Mouse (Mus musculus) neutrophil, adult 83 days (primary cell): ENCODE results near the gene Olfr974. TPM values are rescaled to one million over a fixed set of nuclear protein-coding genes. Genes with fewer than 3 reads are reported as not detected.

Source experiments
- total RNA-seq, 2 experiments: library from RNA; stranded (reverse); gene quantifications; one replicate each; pipeline ENCODE4 v1.2.4; 2023

Gene Olfr974
- not detected for total RNA-seq

DNA sequence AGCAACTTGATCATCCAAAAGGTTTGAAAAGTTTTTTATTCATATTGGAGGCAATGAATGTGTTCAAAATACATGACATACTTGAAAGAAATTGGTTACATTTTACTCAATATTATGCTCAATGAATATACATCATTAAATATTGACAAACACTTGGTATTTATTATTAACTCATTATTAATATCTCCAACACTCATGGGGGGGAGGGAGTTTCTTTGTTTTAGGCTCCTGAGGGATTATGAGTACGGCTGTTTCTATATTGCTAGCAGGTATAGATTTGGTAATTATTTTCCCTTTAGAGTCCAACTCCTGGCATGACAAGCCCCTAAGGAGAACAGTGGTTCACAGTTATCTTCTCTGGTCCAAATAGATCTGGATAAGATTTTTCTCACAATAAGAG lies at the start of gene Olfr974:
TSS of gene Olfr974 (plus strand) at position 301 of the 400 bp plus-strand sequence.

DNA sequence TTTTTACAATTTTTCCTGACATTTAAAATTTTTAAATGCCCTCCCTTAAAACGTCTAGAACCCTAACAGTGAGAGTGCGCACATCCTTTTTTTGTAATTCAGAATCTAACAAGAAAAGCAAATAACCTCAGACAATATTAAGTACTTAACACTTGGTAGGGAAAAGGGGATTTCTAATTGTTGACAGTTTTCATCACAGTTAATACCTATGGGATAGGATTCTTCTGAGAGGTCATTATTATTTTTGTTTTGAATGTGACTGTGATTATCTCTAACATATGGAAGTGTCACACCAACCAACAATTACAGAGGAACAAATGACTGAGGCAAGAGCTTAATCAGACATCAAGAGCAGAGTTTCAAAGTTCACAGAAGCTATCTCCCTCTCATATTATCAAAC lies 30.3 kb upstream of the Olfr974 start, which contains the start of gene Olfr229:
TSS of gene Olfr229 (plus strand) at position 301 of the 400 bp plus-strand sequence.

DNA sequence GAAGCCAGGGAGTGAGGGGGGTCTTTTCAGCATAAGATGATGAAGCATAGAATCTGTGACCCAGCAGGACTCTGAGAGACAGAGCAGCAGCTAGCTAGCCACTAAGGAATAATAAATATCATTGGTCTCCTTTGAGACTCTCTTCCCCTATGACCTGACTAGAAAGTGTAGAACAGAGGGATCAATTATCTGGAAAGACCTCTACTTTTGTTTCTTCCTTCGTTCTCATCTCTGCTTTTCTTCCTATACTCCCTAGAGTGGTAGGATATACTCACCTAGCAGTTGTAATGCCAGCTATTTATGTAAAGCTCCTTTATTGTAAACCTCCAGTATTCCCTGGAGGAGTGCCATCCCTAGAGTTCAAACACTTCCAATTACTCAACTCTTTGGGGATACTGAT lies 14.6 kb downstream of the Olfr974 start, which contains the start of gene Olfr975:
TSS of gene Olfr975 (minus strand) at position 101 of the 400 bp plus-strand sequence.

DNA sequence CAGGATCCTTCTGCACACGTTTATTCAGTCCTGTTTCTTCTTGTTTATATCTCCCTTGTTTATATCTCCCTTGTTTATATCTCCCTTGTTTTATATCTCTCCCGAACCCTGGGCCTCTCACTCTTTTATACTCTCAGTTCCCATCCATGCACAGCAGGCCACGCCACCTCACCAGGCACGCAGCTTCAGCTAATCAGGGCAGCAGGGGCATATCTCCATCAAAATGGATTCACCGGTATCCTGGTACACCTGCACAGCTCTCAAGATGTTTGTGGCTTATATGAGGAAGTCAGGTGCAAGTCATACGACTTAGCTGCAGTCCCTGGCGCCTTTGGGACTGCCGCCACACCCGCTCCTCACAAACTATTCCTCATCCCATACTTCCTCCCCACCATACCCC lies 23.7 kb downstream of the Olfr974 start, which contains the start of gene Olfr976:
TSS of gene Olfr976 (minus strand) at position 101 of the 400 bp plus-strand sequence.

DNA sequence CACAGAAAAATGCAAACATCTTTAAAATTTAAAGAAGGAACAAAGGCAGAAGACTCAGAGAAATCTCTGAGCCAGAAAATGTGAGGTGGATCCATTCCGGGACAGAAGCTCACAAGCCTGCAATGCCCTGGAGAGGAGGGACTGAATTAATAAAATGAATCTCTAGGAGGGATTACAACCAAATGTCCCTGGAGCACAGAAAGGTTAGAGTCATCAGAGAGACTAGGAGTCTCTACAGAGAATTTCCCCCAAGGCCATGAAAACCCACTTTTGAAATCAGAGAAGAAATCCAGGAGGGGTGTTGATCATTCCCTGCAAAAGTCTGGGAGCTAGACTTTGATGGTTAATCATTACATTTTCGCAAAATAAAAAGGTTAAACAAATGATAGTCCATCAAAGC lies 54.5 kb downstream of the Olfr974 start, which contains the start of gene Olfr978:
TSS of gene Olfr978 (plus strand) at position 301 of the 400 bp plus-strand sequence.

Other genes with a start within 250 kb of the Olfr974 start
- gene Olfr149, start 230.4 kb upstream of the Olfr974 start, total RNA-seq, result not detected
- not detected for gene Olfr965, start 226.1 kb upstream of the Olfr974 start, total RNA-seq
- gene Olfr150, start 206.5 kb upstream of the Olfr974 start, total RNA-seq, result not detected
- gene Olfr967, start 191.3 kb upstream of the Olfr974 start, total RNA-seq, result not detected
- not detected for gene Olfr968, start 154.2 kb upstream of the Olfr974 start, total RNA-seq
- not detected for gene Olfr969, start 146.6 kb upstream of the Olfr974 start, total RNA-seq
- not detected for gene Olfr970, start 128.6 kb upstream of the Olfr974 start, total RNA-seq
- gene Olfr971, start 100.6 kb upstream of the Olfr974 start, total RNA-seq, result not detected
- not detected for gene Olfr972, start 71.1 kb upstream of the Olfr974 start, total RNA-seq
- gene Olfr229, start 30.2 kb upstream of the Olfr974 start, total RNA-seq, result not detected
- gene Olfr975, start 14.5 kb downstream of the Olfr974 start, total RNA-seq, result not detected
- not detected for gene Olfr976, start 23.6 kb downstream of the Olfr974 start, total RNA-seq
- not detected for gene Olfr978, start 54.6 kb downstream of the Olfr974 start, total RNA-seq
- not detected for gene Olfr979, start 66.0 kb downstream of the Olfr974 start, total RNA-seq
- not detected for gene Olfr980, start 72.1 kb downstream of the Olfr974 start, total RNA-seq
- gene Olfr981, start 84.0 kb downstream of the Olfr974 start, total RNA-seq, result not detected
- gene Olfr982, start 136.3 kb downstream of the Olfr974 start, total RNA-seq, result not detected
- not detected for gene Olfr983, start 156.1 kb downstream of the Olfr974 start, total RNA-seq
- gene Olfr984, start 176.7 kb downstream of the Olfr974 start, total RNA-seq, result under 1 TPM in 1 of 2 experiments, not detected in 1; 0.13 TPM
- gene Olfr985, start 192.7 kb downstream of the Olfr974 start, total RNA-seq, result not detected
- gene Tmem225, start 210.6 kb downstream of the Olfr974 start, total RNA-seq, result not detected
- not detected for gene Olfr986, start 243.4 kb downstream of the Olfr974 start, total RNA-seq